Mouse (Mus musculus) thymus, adult 2 months (tissue): ENCODE measurements around the gene Nwd2.

Experiments used
- CTCF ChIP-seq: fragments of 200-500 bp; IDR thresholded peaks from 2 replicates; pipeline ENCODE4 v1.5.1; 2012; ENCODE audit warnings: mild to moderate bottlenecking, control low read depth, low read length, moderate library complexity, borderline replicate concordance; ENCODE audit not compliant: control insufficient read depth, poor library complexity, insufficient read depth; ENCODE audit errors: extremely low read depth
- POLR2A ChIP-seq: fragments of 200-500 bp; IDR thresholded peaks from 2 replicates; pipeline ENCODE4 v1.6.1; 2012; ENCODE audit warnings: mild to moderate bottlenecking, low read length, control low read depth, moderate library complexity; ENCODE audit not compliant: control insufficient read depth, poor library complexity, insufficient read depth; ENCODE audit errors: extremely low read depth

GRCm38 (mm10) chr5:63817270-63817669 lies 168.4 kb downstream of the Nwd2 start:
- TF ChIP-seq POLR2A (no peak), CTCF (no peak)
